Comparison of ENCODE assay signal across 8 mouse cellular contexts in genomic region chr5:5693541-5693955, GRCm38 (mm10). TPM values are rescaled to one million over a fixed set of nuclear protein-coding genes. Genes with fewer than 3 reads are reported as not detected.
A peak's percentile ranks its signal among the peaks of the same experiment; 100 is the strongest.
DNase-seq lines count a peak whose midpoint lies in the region; ATAC-seq and TF ChIP-seq lines count a peak whose summit lies in the region.
"Had no signal": no experiment of that assay in that cellular context is flagged by ENCODE, and none has a peak within 500 bp of the region (broad histone marks: within the 10 kb centered on the region; RNA-seq: fewer than 3 reads in every experiment).

No protein-coding gene starts in this region.

- intact Hi-C loops in left cerebral cortex, postnatal 4 days (cut with DNase I), result no loop called here

- H3K9ac ChIP-seq in lung, embryonic 14.5 days, result peak overlapping the region; percentile 75
- peak overlapping the region; percentile 69 for H3K9ac ChIP-seq in heart, postnatal 0 days (replicated peaks; ENCODE audit: low read depth, low read length)

- H3K4me3 ChIP-seq in lung, embryonic 14.5 days (ENCODE audit: low read depth, low read length), result peak overlapping the region; percentile 71
- peak overlapping the region; percentile 60 for H3K4me3 ChIP-seq in heart, postnatal 0 days (ENCODE audit: low read depth, low read length)

- no peaks in the 10 kb centered on the region for H3K4me1 ChIP-seq in lung, embryonic 14.5 days (ENCODE audit: insufficient read depth)
- H3K4me1 ChIP-seq in heart, postnatal 0 days (ENCODE audit: control insufficient read depth, insufficient read depth), result no peaks in the 10 kb centered on the region; the same call in 1 of the 2 replicates

- H3K36me3 ChIP-seq in lung, embryonic 14.5 days (ENCODE audit: insufficient read depth), result no peaks in the 10 kb centered on the region
- no peaks in the 10 kb centered on the region for H3K36me3 ChIP-seq in heart, postnatal 0 days (replicated peaks; ENCODE audit: control insufficient read depth, insufficient read depth, low read length)

- H3K27me3 ChIP-seq in lung, embryonic 14.5 days (ENCODE audit: insufficient read depth, low read length), result 0 out of 2 replicates have a peak, but pooled peaks cover 3% of the 10 kb centered on the region
- peaks cover 3% of the 10 kb centered on the region; the same call in 1 of the 2 replicates for H3K27me3 ChIP-seq in heart, postnatal 0 days (ENCODE audit: control insufficient read depth, insufficient read depth, low read length)

- no peak for TF ChIP-seq EP300 in heart, postnatal 0 days (IDR thresholded peaks at IDR 0.05; ENCODE audit: low read depth)

- 1% methylated on average over 29 of the region's 29 CpGs for WGBS in lung, embryonic 14.5 days
- under 1% methylated on average over 26 of the region's 29 CpGs for WGBS in heart, postnatal 0 days

- H3K27ac ChIP-seq in lung, embryonic 14.5 days (ENCODE audit: low read depth), result 0 out of 2 replicates have a peak overlapping the region, but pooled peaks have one; percentile 18
- H3K27ac ChIP-seq in heart, postnatal 0 days (ENCODE audit: low read depth), result no peak overlapping the region

- TF ChIP-seq CTCF in lung, embryonic 14.5 days (IDR thresholded peaks at IDR 0.05; ENCODE audit: low read depth), result no peak
- TF ChIP-seq CTCF in heart, postnatal 0 days (IDR thresholded peaks at IDR 0.05; ENCODE audit: low read depth), result no peak

- peak; percentile 53 for DNase-seq in lung, embryonic 14.5 days
- DNase-seq in lung, postnatal 10 days, result no peak
- peak; percentile 28 for DNase-seq in embryo, embryonic 10 days (ENCODE audit: low spot score)
- no peak for DNase-seq in heart, postnatal 0 days (ENCODE audit: low spot score)
- peak; percentile 36 for DNase-seq in mesoderm, embryonic 11.5 days (ENCODE audit: low read depth, low spot score)
- DNase-seq in thymus, postnatal 4 days, result no peak
- no peak for DNase-seq in left cerebral cortex, postnatal 4 days

- no peaks in the 10 kb centered on the region for H3K9me3 ChIP-seq in lung, embryonic 14.5 days (ENCODE audit: low read depth, low read length)
- H3K9me3 ChIP-seq in heart, postnatal 0 days (replicated peaks; ENCODE audit: control insufficient read depth, low read length), result no peaks in the 10 kb centered on the region

- peak; percentile 80 for ATAC-seq in lung, embryonic 14.5 days (ENCODE audit: insufficient read depth)
- ATAC-seq in heart, postnatal 0 days (ENCODE audit: insufficient read depth, low read depth), result peak; percentile 59

- H3K4me2 ChIP-seq in lung, embryonic 14.5 days, result peak overlapping the region; percentile 83
- peak overlapping the region; percentile 89 for H3K4me2 ChIP-seq in heart, postnatal 0 days (ENCODE audit: low read depth, low read length)

RNA-seq across cellular contexts. Expression of gene Steap2, which starts 0.8 kb away (rescaled TPM):
- polyA plus RNA-seq in lung, embryonic 14.5 days (2014; fragmentation: Nextera tagmentation; extraction: Ambion mirVana), result 5.4 TPM in 2 replicates
- 3.1 and 3.6 TPM in 2 replicates for total RNA-seq in heart, postnatal 0 days (2014; rRNA removed; ENCODE audit: low replicate concordance)
- polyA plus RNA-seq in heart, postnatal 0 days (2015; fragmentation: Nextera tagmentation; extraction: Ambion mirVana), result 0.94 and 1.2 TPM in 2 replicates
- 1 to 10 TPM; 3.3 to 4.1 TPM for total RNA-seq in left cerebral cortex, postnatal 4 days (2021)
- total RNA-seq: neutrophil, adult 5-6 weeks had no signal

RNA-seq across cellular contexts. Expression of gene Cfap69, which starts 29.5 kb away (rescaled TPM):
- polyA plus RNA-seq in lung, embryonic 14.5 days (2014; fragmentation: Nextera tagmentation; extraction: Ambion mirVana), result 3.1 and 4.3 TPM in 2 replicates
- 0.95 and 1.2 TPM in 2 replicates for total RNA-seq in heart, postnatal 0 days (2014; rRNA removed; ENCODE audit: low replicate concordance)
- 0.84 and 1.0 TPM in 2 replicates for polyA plus RNA-seq in heart, postnatal 0 days (2015; fragmentation: Nextera tagmentation; extraction: Ambion mirVana)
- 10 to 100 TPM; 13.8 to 20.1 TPM for total RNA-seq in left cerebral cortex, postnatal 4 days (2021)
- total RNA-seq: neutrophil, adult 5-6 weeks had no signal

RNA-seq across cellular contexts. Expression of gene Steap1, which starts 55.6 kb away (rescaled TPM):
- polyA plus RNA-seq in lung, embryonic 14.5 days (2014; fragmentation: Nextera tagmentation; extraction: Ambion mirVana), result 2.2 and 2.8 TPM in 2 replicates
- total RNA-seq in heart, postnatal 0 days (2014; rRNA removed; ENCODE audit: low replicate concordance), result 0.11 TPM in 1 of 2 replicates, not detected in the other
- 0.70 and 1.2 TPM in 2 replicates for polyA plus RNA-seq in heart, postnatal 0 days (2015; fragmentation: Nextera tagmentation; extraction: Ambion mirVana)
- total RNA-seq in left cerebral cortex, postnatal 4 days (2021), result not detected
- total RNA-seq: neutrophil, adult 5-6 weeks had no signal

Comparison
In these comparisons a context has a peak if more than half of its experiments do, and no peak if none do; other contexts are left out.
1. DNase-seq: peak in lung, embryonic 14.5 days (single experiment), embryo, embryonic 10 days (single experiment) and mesoderm, embryonic 11.5 days (single experiment); none in lung, postnatal 10 days (single experiment), heart, postnatal 0 days (single experiment), thymus, postnatal 4 days (single experiment) and left cerebral cortex, postnatal 4 days (single experiment).